Mouse (Mus musculus) lung, postnatal 14 days (tissue): ENCODE results near the gene Rsph6a.
A peak's percentile ranks its signal among the peaks of the same experiment; 100 is the strongest.

Experiments
- DNase-seq: peaks from one replicate; pipeline ENCODE4 v3.0.0; 2021

The Rsph6a gene

DNA sequence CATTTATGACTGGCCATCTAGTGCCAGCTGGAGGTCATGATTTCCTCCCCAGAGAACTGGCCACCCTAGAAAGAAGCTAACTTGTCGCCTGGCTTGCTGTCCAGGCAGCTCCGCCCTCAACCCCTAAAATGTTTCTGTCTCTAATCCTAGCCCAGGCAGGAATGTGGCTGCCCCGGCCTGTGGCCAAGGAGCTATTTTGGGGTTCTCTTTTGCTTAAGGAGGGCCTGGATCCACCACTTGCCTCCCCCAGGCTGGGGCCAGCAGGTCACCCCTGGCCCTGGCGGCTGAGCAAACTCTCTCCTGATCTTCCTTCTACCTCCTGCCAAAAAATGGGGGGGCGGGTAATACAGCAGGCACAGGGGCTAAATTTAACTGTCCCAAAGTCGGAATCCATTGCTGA is 28.6 kb downstream of the Rsph6a start:
- peak; percentile 56 for DNase-seq

- no peak for DNase-seq
Observed at GRCm38 (mm10) chr7:19083701-19084100, 29.2 kb downstream of the Rsph6a start, which contains the start of gene Dmpk. Gene Dmpk, plus strand, starts transcription at chr7:19083849.

- DNase-seq: no peak
Observed at GRCm38 (mm10) chr7:19084277-19084771, 29.8 kb downstream of the Rsph6a start.

DNA sequence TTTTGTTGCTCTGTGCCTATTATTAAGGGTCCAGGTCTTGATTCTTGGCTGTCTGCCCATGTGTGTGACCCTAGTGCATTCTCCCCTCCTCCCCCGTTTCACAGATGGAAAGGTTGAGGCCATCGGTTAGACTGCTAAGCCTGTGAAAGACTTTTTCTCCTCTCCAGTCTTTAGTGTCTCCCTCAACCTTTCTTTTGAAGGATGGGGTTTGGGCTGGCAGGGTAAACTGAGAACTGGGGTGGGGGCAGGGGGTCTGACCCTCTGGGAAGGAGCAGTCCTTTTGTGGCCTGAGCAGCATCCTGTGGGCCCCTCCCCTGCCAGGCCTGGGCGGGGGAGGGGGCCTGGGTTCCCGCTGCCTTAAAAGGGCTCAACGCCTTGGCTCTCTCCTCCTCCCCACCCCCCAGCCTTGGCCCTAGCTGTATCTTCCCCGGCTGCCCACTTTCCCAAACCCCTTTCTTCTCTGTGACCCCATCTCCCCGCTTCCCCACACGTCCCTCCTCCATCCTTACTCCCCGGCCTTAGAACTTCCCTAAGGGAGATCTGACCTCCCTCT is 30.5 kb downstream of the Rsph6a start:
- no peak for DNase-seq

GRCm38 (mm10) chr7:19085495-19085894 is 31.0 kb downstream of the Rsph6a start:
- no peak for DNase-seq

DNA sequence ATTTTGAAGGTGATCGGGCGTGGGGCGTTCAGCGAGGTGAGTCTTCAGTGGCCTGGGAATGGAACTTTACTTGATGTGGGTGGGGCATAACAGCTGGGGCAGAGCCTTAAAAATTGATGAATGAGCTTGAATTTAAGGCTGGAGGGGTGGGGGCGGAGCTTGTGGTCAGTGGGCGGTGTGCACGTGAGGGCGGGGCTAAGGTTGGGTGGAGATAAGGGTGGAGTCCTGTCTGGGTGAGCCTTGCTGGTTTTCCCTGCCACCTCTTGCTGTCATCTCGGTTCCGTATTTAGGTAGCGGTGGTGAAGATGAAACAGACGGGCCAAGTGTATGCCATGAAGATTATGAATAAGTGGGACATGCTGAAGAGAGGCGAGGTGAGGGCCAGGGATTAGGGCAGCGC is 31.6 kb downstream of the Rsph6a start:
- DNase-seq: peak; percentile 64

DNA sequence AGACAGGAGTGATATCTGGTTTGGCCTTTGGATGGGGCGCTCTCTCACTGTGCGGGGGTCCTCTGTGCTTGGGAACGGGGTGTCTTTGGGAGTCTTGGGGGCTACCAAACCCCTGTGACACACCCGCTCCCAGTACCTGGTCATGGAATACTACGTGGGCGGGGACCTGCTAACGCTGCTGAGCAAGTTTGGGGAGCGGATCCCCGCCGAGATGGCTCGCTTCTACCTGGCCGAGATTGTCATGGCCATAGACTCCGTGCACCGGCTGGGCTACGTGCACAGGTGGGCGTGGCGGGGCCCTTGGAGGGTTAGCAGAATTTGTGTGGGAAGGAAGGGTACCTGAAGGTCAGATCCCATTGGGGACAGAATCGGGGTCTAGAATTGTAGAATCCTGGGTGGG is 32.3 kb downstream of the Rsph6a start:
- DNase-seq: no peak

DNA sequence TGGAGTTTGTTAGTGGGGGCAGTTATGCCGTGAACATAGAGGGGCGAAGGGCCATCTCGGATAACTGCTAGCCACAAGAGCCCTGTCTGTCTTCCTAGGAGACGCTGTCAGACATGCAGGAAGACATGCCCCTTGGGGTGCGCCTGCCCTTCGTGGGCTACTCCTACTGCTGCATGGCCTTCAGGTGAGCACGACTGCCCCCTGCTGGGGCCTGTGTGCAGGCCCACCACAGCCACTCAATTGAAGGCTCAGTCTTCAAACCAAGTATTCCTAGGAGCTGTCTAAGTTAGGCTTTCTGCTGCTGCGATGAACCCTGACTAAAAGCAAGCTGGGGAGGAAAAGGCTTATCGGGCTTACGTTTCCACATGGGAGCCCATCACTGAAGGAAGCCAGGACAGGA is 34.3 kb downstream of the Rsph6a start:
- DNase-seq: peak; percentile 77

DNA sequence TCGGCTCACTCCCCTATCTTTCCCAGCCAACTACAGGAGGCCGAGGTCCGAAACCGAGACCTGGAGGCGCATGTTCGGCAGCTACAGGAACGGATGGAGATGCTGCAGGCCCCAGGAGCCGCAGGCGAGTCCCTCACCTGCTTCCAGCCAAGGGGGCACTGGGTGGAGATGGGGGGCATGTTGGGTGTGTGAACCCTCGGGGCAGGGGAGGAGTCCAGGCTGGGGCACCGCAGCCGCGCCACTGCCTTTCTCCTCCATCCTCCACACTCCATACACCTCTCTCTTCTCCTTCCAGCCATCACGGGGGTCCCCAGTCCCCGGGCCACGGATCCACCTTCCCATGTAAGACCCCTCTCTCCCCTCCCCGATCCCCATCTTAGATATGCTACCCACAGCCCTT is 37.4 kb downstream of the Rsph6a start:
- no peak for DNase-seq

DNA sequence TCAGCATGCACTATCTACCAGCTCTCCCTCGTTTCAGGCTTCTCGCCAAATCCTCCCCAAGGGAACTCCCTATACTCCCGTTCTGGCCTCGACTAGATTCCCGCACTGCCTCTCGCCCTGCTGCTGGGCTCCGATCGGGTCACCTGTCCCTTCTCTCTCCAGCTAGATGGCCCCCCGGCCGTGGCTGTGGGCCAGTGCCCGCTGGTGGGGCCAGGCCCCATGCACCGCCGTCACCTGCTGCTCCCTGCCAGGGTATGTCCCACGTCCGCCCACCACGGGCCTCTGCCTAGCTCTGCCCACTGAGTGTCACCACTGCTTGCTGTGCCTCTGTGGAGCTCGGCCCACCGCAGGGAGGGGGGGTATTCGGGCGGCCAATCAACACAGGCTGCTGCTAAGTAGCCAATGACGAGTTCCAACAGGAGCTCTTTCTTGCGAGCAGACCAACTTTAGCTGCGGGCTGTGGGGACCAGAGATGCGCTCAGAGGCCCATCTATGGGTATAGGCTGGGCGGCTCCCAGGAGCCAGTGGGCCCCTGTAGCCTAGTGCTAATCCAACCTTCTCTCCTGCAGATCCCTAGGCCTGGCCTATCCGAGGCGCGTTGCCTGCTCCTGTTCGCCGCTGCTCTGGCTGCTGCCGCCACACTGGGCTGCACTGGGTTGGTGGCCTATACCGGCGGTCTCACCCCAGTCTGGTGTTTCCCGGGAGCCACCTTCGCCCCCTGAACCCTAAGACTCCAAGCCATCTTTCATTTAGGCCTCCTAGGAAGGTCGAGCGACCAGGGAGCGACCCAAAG is 38.1 kb downstream of the Rsph6a start:
- peak; percentile 38 for DNase-seq

- DNase-seq: peak; percentile 91
Observed at GRCm38 (mm10) chr7:19093174-19093521, 38.7 kb downstream of the Rsph6a start.

DNA sequence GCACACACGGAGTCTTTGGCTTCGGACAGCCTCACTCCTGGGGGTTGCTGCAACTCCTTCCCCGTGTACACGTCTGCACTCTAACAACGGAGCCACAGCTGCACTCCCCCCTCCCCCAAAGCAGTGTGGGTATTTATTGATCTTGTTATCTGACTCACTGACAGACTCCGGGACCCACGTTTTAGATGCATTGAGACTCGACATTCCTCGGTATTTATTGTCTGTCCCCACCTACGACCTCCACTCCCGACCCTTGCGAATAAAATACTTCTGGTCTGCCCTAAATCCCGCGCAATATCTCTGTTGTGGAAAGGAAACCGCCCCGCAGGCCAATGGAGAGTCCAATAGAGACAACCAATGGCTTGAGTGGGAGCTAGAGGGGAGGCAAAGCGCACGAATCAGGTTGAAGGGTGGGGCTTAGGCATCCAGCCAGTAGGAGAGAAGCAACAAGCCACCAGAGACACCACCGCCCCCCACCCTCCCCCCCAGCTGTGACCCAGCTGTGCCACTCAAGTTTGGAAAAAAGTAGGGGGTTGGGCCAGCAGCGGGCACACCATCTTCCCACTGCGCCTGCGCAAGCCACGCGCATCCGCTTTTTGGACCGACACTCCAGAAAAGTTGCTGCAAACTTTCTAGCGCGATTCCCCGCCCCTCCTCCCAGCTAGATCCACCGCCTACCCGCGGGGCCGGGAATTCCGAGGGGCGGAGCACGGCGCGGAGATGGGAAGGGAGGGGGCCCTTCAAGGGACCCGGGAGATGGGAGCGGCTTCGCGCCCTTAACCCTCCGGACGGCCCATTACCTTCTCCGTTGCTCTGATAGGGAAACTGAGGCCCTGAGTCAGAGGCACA is 39.3 kb downstream of the Rsph6a start:
- DNase-seq: peak; percentile 97

DNA sequence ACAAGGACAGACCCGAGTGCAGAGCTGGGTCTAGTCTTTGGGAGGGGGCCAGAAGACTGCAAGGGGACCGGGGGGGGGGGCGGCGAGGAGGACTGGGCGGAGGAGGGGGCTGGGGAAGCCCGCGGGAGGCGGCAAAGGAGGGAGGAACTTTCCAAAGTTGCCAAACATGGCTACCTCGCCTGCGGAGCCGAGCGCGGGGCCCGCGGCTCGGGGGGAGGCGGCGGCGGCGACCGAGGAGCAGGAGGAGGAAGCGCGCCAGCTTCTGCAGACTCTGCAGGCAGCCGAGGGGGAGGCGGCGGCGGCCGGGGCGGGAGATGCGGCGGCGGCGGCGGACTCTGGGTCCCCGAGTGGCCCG is 40.0 kb downstream of the Rsph6a start, which contains the start of gene Six5:
Six5 (plus strand) TSS at position 124 of the 355 bp plus-strand sequence.
- peak; percentile 58 for DNase-seq

DNA sequence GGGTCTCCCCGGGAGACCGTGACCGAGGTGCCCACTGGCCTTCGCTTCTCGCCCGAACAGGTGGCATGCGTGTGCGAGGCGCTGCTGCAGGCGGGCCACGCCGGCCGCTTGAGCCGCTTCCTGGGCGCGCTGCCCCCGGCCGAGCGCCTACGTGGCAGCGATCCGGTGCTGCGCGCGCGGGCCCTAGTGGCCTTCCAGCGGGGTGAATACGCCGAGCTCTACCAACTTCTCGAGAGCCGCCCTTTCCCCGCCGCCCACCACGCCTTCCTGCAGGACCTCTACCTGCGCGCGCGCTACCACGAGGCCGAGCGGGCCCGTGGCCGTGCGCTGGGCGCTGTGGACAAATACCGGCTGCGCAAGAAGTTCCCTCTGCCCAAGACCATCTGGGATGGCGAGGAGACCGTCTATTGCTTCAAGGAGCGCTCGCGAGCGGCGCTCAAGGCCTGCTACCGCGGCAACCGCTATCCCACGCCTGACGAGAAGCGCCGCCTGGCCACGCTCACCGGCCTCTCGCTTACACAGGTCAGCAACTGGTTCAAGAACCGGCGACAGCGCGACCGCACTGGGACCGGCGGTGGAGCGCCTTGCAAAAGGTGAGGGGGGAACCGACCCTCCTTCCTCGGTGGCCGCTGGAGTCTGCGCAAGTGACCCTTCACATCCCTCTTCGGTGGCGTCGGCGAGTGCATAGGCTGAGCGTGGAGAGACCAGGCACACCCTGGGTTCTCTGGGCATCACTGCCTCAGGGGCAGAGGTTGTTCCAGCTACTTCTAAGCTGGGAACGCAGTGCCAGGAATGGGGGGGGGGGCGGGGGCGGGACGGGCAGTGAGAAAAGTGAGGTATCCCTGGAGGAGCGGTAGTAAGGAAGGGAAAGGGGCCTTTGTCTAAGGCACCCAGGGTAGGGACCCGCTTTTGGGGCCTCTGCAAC is 40.6 kb downstream of the Rsph6a start:
- peak; percentile 51 for DNase-seq

- DNase-seq: peak; percentile 61
Observed at GRCm38 (mm10) chr7:19095751-19096110, 41.2 kb downstream of the Rsph6a start.

DNA sequence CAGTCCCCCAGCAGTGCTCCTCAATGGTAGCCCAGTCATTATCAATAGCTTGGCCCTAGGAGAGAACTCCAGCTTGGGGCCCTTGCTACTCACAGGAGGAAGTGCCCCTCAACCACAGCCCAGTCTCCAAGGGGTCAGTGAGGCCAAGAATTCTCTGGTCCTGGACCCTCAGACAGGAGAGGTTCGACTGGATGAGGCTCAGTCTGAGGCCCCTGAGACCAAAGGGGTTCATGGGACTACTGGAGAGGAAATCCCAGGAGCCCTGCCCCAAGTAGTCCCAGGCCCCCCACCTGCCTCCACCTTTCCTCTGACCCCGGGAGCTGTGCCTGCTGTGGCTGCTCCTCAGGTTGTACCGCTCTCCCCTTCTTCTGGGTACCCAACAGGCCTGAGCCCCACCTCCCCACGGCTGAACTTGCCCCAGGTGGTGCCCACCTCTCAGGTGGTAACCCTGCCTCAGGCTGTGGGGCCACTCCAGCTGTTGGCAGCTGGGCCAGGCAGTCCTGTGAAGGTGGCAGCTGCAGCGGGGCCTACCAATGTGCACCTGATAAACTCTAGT is 42.0 kb downstream of the Rsph6a start:
- no peak for DNase-seq

DNA sequence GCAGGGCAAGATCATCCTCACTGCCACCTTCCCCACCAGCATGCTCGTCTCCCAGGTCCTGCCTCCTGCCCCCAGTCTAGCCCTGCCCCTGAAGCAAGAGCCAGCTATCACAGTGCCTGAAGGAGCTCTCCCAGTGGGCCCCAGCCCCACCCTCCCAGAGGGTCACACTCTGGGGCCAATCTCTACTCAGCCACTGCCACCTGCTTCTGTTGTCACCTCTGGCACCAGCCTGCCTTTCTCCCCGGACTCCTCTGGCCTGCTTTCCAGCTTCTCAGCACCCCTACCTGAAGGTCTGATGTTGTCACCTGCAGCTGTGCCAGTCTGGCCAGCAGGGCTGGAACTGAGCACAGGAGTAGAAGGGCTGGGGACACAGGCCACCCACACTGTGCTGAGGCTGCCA is 42.7 kb downstream of the Rsph6a start:
- DNase-seq: no peak

DNA sequence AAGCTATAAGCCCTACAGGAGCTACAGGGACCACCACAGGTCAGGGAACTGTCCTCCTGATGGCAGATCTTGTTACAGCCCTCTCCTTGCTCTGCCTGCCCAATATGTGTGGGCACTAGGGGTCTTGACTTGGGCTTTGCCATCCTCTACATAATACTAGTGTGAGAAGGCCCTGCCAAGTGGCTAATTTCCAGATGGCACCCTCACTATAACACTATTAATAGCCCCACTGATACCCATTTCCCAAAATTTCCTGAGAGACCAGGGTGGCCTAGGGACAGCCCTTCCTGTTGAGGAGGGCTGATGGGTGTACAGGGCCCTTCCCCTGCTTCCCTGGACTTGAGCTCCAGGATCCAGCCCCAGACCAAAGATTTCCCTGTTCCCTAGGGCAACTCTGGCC is 43.4 kb downstream of the Rsph6a start:
- DNase-seq: no peak

DNA sequence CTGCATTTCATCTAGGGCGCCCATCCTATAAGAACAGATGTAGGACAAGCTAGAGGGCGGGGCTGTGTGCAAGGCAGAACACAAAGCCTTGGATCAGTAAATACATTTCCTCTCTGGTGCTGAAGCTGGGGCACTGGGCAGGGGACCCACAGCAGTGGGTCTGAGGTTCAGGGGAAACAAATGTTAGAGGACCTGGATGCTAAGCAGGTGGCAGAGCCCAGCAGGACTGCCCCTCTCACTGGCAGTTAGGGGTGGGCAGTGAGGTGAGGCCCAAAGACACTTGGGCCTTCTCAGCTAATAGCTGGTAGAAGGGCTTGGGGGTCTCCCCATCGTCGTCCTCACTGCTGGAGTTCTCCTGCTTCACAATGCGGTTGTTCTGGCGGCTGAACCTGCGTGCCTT is 44.3 kb downstream of the Rsph6a start:
- no peak for DNase-seq

DNA sequence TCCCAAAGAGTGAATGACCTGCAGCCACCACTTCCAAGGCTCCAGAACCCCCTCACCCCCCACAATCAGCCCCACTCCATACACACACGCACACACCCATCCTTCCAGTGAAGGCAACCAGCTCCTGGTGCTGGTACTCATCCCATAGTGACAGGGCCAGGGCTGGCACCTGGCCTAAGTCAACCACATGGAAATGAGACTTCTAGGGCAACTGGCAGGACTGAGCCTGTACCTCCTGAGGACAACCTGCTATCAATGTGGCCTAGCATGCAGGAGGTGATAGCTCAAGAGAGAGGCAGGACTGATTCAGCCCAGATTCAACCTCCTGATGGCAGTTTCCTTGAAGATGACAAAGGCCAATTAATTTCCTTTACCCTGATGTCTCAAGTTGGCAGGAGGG is 45.8 kb downstream of the Rsph6a start:
- no peak for DNase-seq

- no peak for DNase-seq
Observed at GRCm38 (mm10) chr7:19103741-19104140, 49.3 kb downstream of the Rsph6a start.

DNA sequence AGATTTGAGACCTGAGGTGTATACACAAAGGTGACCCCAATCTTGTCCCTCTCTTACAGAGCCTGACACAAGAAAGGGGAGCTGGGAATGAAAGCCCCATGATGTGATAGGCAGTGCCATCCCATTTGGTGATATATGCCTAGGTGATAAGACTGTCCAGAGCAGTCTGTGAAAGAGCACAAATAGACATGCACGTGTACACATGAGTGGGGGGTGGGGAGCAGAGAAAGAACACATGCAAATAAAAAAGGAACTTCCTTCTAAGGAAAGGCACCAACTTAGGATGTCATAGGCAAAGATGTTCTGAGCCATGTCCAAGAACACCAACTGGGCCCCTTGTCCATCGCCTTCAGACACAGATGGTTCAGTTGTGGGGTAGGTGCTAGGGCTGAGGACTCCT is 50.0 kb downstream of the Rsph6a start:
- no peak for DNase-seq
